Mouse (Mus musculus): ENCODE measurements around the gene Krt26. TPM values are rescaled to one million over a fixed set of nuclear protein-coding genes. Genes with fewer than 3 reads are reported as not detected.

The Krt26 gene
- polyA plus RNA-seq, 1 experiment, result not detected

DNA sequence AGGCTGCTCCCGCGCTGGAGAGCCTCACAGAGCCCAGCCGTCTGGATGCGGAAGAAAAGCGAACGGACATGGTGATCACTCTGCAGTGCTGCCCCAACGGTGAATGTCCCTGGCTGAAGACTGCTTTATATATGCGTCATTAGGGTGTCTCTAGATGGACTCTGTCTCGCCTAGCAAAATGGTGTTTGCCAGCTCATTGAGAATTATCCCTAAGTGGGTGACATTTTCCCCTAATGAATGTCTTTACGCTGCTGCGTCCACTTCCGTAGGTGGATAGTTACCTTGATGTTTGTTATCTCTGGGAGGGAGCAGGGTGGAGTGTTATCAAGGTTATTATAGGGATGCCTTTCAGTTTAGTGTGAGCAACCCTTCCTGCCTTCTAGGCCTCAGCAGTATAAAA is 13.2 kb upstream of the Krt26 start, which contains the start of gene Krt27:
TSS of gene Krt27 (minus strand) at position 101 of the 400 bp plus-strand sequence.
- no peak for TF ChIP-seq POLR2A (IDR thresholded peaks at IDR 0.05; ENCODE audit: borderline replicate concordance, extremely low read depth, low read depth, low read length)
- no peak for TF ChIP-seq CTCF (IDR thresholded peaks at IDR 0.05; ENCODE audit: insufficient read depth, low read length)
- no peak within 1 kb of the TSS for H3K4me3 ChIP-seq (replicated peaks; ENCODE audit: extremely low read depth, low read depth, low read length)
- H3K4me1 ChIP-seq (ENCODE audit: control insufficient read depth, insufficient read depth, low read length), result no peaks in the 10 kb centered on the region
- no peak for DNase-seq
- WGBS, result 63% methylated on average over 12 of the region's 12 CpGs

DNA sequence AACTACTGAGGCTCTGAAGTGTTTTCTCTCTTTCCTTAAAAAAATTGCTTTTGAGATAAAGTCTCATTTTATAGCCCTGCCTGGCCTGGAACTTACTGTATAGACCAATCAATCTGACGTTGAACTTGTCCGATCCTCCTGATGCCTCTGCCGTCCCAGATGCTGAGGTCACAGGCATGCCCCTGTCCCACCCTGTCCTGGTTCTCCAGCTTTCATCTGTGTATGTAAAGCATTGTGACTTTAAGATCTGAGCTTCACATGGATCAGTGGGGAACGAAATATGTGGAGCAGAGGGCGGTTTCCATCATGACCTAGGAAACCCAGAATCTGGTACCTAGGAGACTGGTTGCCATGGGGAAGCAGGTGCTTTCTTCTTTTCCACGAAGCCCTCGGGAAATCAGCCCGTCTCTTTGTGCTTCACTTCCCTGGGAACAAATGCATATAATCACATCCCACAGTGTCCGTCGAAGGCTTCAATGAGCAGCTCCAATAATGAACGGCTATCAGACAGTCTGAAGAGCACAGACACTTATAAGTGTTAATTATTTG is 1.6 kb upstream of the Krt26 start:
- WGBS, result 79% methylated on average over 11 of the region's 11 CpGs
- H3K4me3 ChIP-seq (replicated peaks; ENCODE audit: extremely low read depth, low read depth, low read length), result no peak overlapping the region
- no peaks in the 10 kb centered on the region for H3K4me1 ChIP-seq (ENCODE audit: control insufficient read depth, insufficient read depth, low read length)
- TF ChIP-seq CTCF (IDR thresholded peaks at IDR 0.05; ENCODE audit: insufficient read depth, low read length), result no peak
- no peak for TF ChIP-seq POLR2A (IDR thresholded peaks at IDR 0.05; ENCODE audit: borderline replicate concordance, extremely low read depth, low read depth, low read length)
- no peak for DNase-seq

DNA sequence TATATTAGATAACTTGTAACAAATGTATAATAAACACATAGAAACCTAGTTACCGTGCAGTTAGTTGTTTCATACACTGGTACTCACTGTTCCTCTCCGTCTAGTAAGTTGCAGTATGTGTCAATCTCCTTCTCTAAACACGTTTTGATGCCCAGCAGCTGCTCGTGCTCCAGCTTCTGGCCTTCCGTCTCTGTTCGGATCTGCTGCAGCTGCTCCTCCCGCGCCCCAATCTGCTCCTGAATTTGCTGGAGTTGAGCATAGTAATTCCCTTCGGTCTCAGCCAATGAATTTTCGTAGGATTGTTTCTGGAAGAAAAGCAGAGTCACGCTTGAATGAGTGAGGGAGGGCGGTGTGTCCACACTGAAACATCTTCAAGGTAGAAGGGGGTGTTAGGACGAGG is 4.3 kb downstream of the Krt26 start:
- no peak for DNase-seq
- Histone ChIP-seq H3K4me1 (ENCODE audit: control insufficient read depth, insufficient read depth, low read length) (no peaks in the 10 kb centered on the region), H3K4me3 (replicated peaks; ENCODE audit: extremely low read depth, low read depth, low read length) (no peak overlapping the region)
- 59% methylated on average over 13 of the region's 13 CpGs for WGBS
- no peak for TF ChIP-seq POLR2A (IDR thresholded peaks at IDR 0.05; ENCODE audit: borderline replicate concordance, extremely low read depth, low read depth, low read length)
- no peak for TF ChIP-seq CTCF (IDR thresholded peaks at IDR 0.05; ENCODE audit: insufficient read depth, low read length)

DNA sequence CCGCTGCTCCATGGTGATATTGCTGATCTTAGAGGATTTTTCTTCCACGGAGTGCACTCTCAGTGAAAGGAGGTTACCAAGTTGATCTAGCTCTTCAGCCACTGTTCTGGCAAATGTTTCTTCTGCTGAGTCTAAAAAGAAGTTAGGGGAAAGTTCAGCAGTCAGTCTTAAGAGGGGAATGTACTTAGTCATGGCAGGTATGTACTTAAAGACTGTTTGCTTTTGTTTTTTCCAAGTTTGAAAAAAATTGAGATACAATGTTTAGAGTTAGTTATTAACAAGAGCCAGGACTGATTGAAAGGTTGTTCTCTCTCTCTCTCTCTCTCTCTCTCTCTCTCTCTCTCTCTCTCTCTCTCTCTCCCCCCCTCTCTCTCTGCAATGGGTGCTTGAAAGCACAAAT is 8.1 kb downstream of the Krt26 start:
- no peak overlapping the region for H3K4me3 ChIP-seq (replicated peaks; ENCODE audit: extremely low read depth, low read depth, low read length)
- 55% methylated on average over 2 of the region's 2 CpGs for WGBS
- no peak for DNase-seq
- no peaks in the 10 kb centered on the region for H3K4me1 ChIP-seq (ENCODE audit: control insufficient read depth, insufficient read depth, low read length)
- TF ChIP-seq POLR2A (IDR thresholded peaks at IDR 0.05; ENCODE audit: borderline replicate concordance, extremely low read depth, low read depth, low read length) (no peak), CTCF (IDR thresholded peaks at IDR 0.05; ENCODE audit: insufficient read depth, low read length) (no peak)

DNA sequence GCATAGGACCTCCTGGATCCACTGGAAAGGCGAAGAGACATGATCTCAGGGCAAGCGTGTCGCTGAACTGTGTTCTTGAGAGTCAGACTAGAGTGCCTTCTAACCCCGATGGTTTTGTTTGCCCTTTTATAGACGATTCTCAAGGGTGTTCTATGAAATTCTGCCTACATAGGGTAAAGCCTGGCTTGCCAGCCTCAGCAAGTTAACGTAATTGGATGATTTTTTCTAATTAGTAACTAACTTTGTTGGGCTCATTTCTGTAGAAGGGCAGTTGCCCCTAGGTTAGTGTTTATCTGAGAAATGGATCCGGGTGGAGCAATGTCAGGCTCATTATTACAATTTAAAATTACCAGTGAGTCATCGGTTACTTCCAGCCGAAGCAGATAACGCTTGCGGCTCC is 14.9 kb downstream of the Krt26 start, which contains the start of gene Krt25:
TSS of gene Krt25 (minus strand) at position 101 of the 400 bp plus-strand sequence.
- no peak for DNase-seq
- no peak within 1 kb of the TSS for H3K4me3 ChIP-seq (replicated peaks; ENCODE audit: extremely low read depth, low read depth, low read length)
- WGBS, result 87% methylated on average over 11 of the region's 11 CpGs
- no peaks in the 10 kb centered on the region for H3K4me1 ChIP-seq (ENCODE audit: control insufficient read depth, insufficient read depth, low read length)
- TF ChIP-seq POLR2A (IDR thresholded peaks at IDR 0.05; ENCODE audit: borderline replicate concordance, extremely low read depth, low read depth, low read length) (no peak), CTCF (IDR thresholded peaks at IDR 0.05; ENCODE audit: insufficient read depth, low read length) (no peak)

DNA sequence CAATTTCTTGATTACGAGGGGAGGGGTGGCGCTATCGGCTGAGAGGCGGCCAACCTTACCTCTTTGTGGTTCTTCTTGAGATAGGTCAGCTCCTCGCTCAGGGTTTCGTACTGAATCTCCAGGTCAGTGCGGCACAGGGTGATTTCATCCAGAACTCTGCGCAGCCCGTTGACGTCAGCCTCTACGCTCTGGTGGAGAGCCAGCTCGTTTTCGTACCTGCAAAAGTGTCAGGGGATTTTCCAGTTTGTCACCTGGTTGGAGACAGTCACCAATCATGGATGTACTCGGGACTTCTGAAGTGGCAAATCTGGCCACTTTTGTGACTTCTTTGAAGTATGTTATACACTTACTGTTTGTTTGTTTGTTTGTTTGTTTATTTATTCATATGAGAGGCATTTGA is 16.7 kb downstream of the Krt26 start:
- DNase-seq, result no peak
- Histone ChIP-seq H3K4me3 (replicated peaks; ENCODE audit: extremely low read depth, low read depth, low read length) (no peak overlapping the region), H3K4me1 (ENCODE audit: control insufficient read depth, insufficient read depth, low read length) (no peaks in the 10 kb centered on the region)
- 87% methylated on average over 14 of the region's 14 CpGs for WGBS
- no peak for TF ChIP-seq POLR2A (IDR thresholded peaks at IDR 0.05; ENCODE audit: borderline replicate concordance, extremely low read depth, low read depth, low read length)
- no peak for TF ChIP-seq CTCF (IDR thresholded peaks at IDR 0.05; ENCODE audit: insufficient read depth, low read length)

DNA sequence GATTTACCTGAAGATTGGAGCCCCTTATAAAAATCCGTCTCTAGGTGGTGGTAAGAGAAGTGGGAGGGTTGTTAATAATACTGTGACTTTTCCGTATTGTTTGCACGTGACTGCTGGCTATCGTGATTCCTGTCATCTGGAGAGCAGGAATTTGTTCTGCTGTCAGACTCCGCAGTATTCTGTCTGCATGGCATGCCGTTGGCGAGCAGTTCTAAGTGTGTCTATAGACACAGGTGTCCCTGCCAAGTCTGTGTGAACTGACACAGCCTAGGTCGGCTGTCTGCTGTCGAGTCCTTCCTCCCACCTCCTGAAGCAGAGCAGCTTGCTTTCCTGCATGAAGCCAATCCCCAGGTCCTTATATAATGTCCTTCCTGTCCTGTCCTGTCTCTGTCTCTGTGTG is 18.6 kb downstream of the Krt26 start:
- DNase-seq, result no peak
- 33% methylated on average over 9 of the region's 9 CpGs for whole genome bisulfite sequencing
- no peak overlapping the region for H3K4me3 ChIP-seq (replicated peaks; ENCODE audit: extremely low read depth, low read depth, low read length)
- H3K4me1 ChIP-seq (ENCODE audit: control insufficient read depth, insufficient read depth, low read length), result no peaks in the 10 kb centered on the region
- TF ChIP-seq CTCF (IDR thresholded peaks at IDR 0.05; ENCODE audit: insufficient read depth, low read length), result no peak
- no peak for TF ChIP-seq POLR2A (IDR thresholded peaks at IDR 0.05; ENCODE audit: borderline replicate concordance, extremely low read depth, low read depth, low read length)

DNA sequence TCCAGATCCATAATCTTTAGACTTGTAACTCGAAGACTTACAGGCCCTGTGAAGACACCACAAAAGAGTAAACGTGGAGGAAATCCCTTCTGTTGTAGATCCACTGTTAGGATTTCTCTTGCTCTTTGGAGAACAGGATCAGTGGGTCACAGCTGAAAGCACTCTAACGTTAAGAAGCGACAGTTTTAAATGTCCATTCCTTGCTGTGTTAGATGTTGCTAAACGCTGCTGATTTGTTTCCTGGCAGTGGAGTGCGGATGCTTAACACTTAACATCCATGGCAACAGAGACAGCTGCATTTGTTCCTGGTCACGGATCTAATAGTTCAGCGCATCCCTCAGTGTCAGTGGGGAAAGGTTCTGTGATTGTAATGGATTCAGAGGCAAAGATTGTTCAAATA is 21.2 kb downstream of the Krt26 start:
- TF ChIP-seq POLR2A (IDR thresholded peaks at IDR 0.05; ENCODE audit: borderline replicate concordance, extremely low read depth, low read depth, low read length), result no peak
- TF ChIP-seq CTCF (IDR thresholded peaks at IDR 0.05; ENCODE audit: insufficient read depth, low read length), result no peak
- WGBS, result 56% methylated on average over 8 of the region's 8 CpGs
- Histone ChIP-seq H3K4me3 (replicated peaks; ENCODE audit: extremely low read depth, low read depth, low read length) (no peak overlapping the region), H3K4me1 (ENCODE audit: control insufficient read depth, insufficient read depth, low read length) (no peaks in the 10 kb centered on the region)
- DNase-seq, result no peak

DNA sequence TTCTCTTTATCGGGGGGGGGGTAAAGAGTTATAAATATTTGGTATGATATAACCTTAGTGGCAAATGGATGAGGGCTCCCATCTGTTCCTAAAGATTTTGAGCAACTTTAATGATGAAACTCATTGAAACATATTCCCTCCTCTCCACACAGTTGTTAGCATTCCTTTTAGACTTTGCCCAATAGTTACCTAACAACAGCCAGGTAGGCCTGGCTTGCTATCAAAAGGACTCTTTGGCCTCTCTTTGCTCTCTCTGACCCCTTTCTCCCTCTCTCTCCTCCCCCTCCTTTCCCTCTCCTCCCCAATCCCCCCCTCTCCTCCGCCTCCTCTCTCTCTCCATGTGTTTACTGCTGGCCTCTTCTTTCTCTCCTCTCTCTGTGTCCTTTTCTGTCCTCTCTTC is 23.2 kb downstream of the Krt26 start:
- 60% methylated on average over 2 of the region's 2 CpGs for WGBS
- no peak for TF ChIP-seq CTCF (IDR thresholded peaks at IDR 0.05; ENCODE audit: insufficient read depth, low read length)
- no peak for TF ChIP-seq POLR2A (IDR thresholded peaks at IDR 0.05; ENCODE audit: borderline replicate concordance, extremely low read depth, low read depth, low read length)
- no peak for DNase-seq
- Histone ChIP-seq H3K4me3 (replicated peaks; ENCODE audit: extremely low read depth, low read depth, low read length) (no peak overlapping the region), H3K4me1 (ENCODE audit: control insufficient read depth, insufficient read depth, low read length) (no peaks in the 10 kb centered on the region)

DNA sequence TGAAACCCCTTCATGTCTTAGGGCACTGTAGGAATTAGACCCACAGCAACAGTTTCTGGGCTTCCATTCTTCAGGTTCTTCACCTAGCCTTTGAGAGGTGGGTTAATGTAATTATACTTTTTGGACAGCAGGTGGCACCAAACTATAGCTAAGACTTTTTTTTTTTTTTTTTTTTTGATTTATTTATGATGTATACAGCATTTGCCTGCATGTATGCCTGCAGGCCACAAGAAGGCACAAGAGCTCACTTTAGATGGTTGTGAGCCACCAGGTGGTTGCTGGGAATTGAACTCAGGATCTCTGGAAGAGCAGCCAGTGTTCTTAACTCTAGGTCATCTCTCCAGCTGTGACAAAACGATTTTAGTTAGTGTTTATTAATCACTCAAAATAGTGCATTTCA is 26.9 kb downstream of the Krt26 start:
- WGBS, result 83% methylated on average over 1 of the region's 1 CpGs

More for the DNA sequence above, 26.9 kb downstream of the Krt26 start:
- no peak overlapping the region for H3K4me3 ChIP-seq (replicated peaks; ENCODE audit: extremely low read depth, low read depth, low read length)
- DNase-seq, result peak; percentile 3
- H3K4me1 ChIP-seq (ENCODE audit: control insufficient read depth, insufficient read depth, low read length), result no peaks in the 10 kb centered on the region
- TF ChIP-seq CTCF (IDR thresholded peaks at IDR 0.05; ENCODE audit: insufficient read depth, low read length), result no peak
- TF ChIP-seq POLR2A (IDR thresholded peaks at IDR 0.05; ENCODE audit: borderline replicate concordance, extremely low read depth, low read depth, low read length), result no peak

Measured in lung, adult 2 months (tissue).